8 mouse cellular contexts compared by ENCODE assay signal in the genomic region with DNA sequence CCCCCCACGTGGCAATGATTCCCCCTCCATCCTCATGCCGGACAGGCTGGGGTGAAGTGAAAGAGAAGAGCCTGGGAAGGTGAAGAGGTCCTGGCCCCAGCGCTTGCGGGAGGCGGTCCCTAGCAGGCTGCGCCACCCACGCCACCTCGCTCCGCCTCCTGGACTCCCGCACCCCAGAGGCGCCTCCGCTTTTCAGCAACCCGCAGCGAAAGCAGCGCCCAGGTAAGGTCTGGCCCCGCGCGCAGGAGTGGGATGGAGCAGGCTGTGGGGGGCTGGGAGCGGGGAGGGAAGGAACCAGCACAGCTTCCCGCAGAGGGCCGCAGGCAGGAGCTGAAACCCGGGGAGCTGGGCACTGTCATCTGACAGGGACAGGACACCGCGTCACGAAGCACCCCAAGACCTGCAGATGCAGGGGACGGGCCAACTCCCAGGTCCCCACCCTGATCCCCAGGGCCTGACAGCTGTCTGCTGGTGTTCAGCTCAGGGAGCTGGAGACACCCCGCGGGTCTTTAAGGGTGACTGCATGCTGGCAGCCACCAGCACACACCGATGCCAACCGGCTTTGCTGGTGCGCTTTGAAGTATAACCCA. TPM values are rescaled to one million over a fixed set of nuclear protein-coding genes. Genes with fewer than 3 reads are reported as not detected.
DNase-seq lines count a peak whose midpoint lies in the region; ATAC-seq and TF ChIP-seq lines count a peak whose summit lies in the region.

TSS of gene Entpd3 (plus strand) at position 157 of the 590 bp plus-strand sequence.

- ATAC-seq in limb, embryonic 13.5 days (ENCODE audit: low FRiP score, low read depth): no peak

- no peaks in the 10 kb centered on the region for H3K4me1 ChIP-seq in heart, adult 2 months (ENCODE audit: control insufficient read depth, insufficient read depth, low read length)
- peaks cover 3% of the 10 kb centered on the region for H3K4me1 ChIP-seq in erythroblast, embryonic 14.5 days (ENCODE audit: control insufficient read depth)
- peaks cover 9% of the 10 kb centered on the region for H3K4me1 ChIP-seq in limb, embryonic 13.5 days

- peak within 1 kb of the TSS; percentile 90 for H3K4me2 ChIP-seq in limb, embryonic 13.5 days (replicated peaks)

- no peak for DNase-seq in heart, adult 2 months
- DNase-seq in heart, adult 11 months: no peak
- DNase-seq in ZHBTc4 (ENCODE audit: low read depth, low spot score): peak; percentile 36
- DNase-seq in induced T-regulatory cell, adult 2 months (ENCODE audit: low read depth): peak; percentile 38
- peak; percentile 10 for DNase-seq in naive thymus-derived CD4-positive, alpha-beta T cell, adult 2 months (ENCODE audit: low read depth)
- no peak for DNase-seq in ovary, postnatal 14 days (ENCODE audit: low spot score)

- no peak within 1 kb of the TSS for H3K27ac ChIP-seq in heart, adult 2 months
- H3K27ac ChIP-seq in limb, embryonic 13.5 days: no peak within 1 kb of the TSS

- no peak within 1 kb of the TSS for H3K9ac ChIP-seq in heart, adult 2 months (ENCODE audit: low read depth, low read length)
- H3K9ac ChIP-seq in limb, embryonic 13.5 days: peak within 1 kb of the TSS; percentile 63

- TF ChIP-seq EP300 in heart, adult 2 months (IDR thresholded peaks at IDR 0.05; ENCODE audit: insufficient read depth, low read depth, low read length): no peak

- TF ChIP-seq CTCF in heart, adult 2 months (IDR thresholded peaks at IDR 0.05): no peak

- H3K36me3 ChIP-seq in heart, adult 2 months (ENCODE audit: control insufficient read depth, insufficient read depth, low read length): no peaks in the 10 kb centered on the region
- H3K36me3 ChIP-seq in erythroblast, embryonic 14.5 days (ENCODE audit: control insufficient read depth): no peaks in the 10 kb centered on the region
- no peaks in the 10 kb centered on the region for H3K36me3 ChIP-seq in limb, embryonic 13.5 days

- WGBS in heart, adult 2 months: 5% methylated on average over 31 of the region's 31 CpGs
- under 1% methylated on average over 31 of the region's 31 CpGs for WGBS in limb, embryonic 13.5 days

- intact Hi-C loops in heart, adult 2 months (cut with DNase I): no loop called here

- no peaks in the 10 kb centered on the region for H3K9me3 ChIP-seq in erythroblast, embryonic 14.5 days (ENCODE audit: control insufficient read depth, low read length)
- no peaks in the 10 kb centered on the region for H3K9me3 ChIP-seq in limb, embryonic 13.5 days

- H3K79me2 ChIP-seq in heart, adult 2 months (replicated peaks; ENCODE audit: control insufficient read depth, insufficient read depth, low read length): no peaks in the 10 kb centered on the region

- H3K27me3 ChIP-seq in heart, adult 2 months (ENCODE audit: control insufficient read depth, insufficient read depth, low read length): peaks cover 5% of the 10 kb centered on the region
- H3K27me3 ChIP-seq in erythroblast, embryonic 14.5 days (ENCODE audit: control insufficient read depth): peaks cover 41% of the 10 kb centered on the region
- peaks cover 37% of the 10 kb centered on the region for H3K27me3 ChIP-seq in limb, embryonic 13.5 days

- peak within 1 kb of the TSS; percentile 30 for H3K4me3 ChIP-seq in heart, adult 2 months
- H3K4me3 ChIP-seq in erythroblast, embryonic 14.5 days (replicated peaks): peak within 1 kb of the TSS; percentile 8
- H3K4me3 ChIP-seq in limb, embryonic 13.5 days: peak within 1 kb of the TSS; percentile 47

- TF ChIP-seq POLR2A in heart, adult 2 months (IDR thresholded peaks at IDR 0.05; ENCODE audit: insufficient read depth, low read depth, low read length): no peak

RNA-seq across cellular contexts. Expression of gene Entpd3, which starts in this region (rescaled TPM):
- total RNA-seq in heart, adult 2 months (2021): under 1 TPM in 1 of 2 experiments, not detected in 1; 0.07 TPM
- polyA plus RNA-seq in heart, adult 2 months (2012; rRNA removed): 0.23 and 0.26 TPM in 2 replicates
- 0.03 TPM in 1 of 2 replicates, not detected in the other for polyA plus RNA-seq in erythroblast, embryonic 14.5 days (2012)
- 1.3 and 2.2 TPM in 2 replicates for polyA plus RNA-seq in limb, embryonic 13.5 days (2015; fragmentation: Nextera tagmentation; extraction: Ambion mirVana)

Comparison
In these comparisons a context has a peak if more than half of its experiments do, and no peak if none do; other contexts are left out.
1. DNase-seq: peak in ZHBTc4 (single experiment), induced T-regulatory cell, adult 2 months (single experiment) and naive thymus-derived CD4-positive, alpha-beta T cell, adult 2 months (single experiment); none in heart, adult 2 months (0 of 2), heart, adult 11 months (single experiment) and ovary, postnatal 14 days (single experiment).
2. Peak in every context shown above with its lines, with median percentiles within 50 percentile points of each other: H3K4me3 ChIP-seq.